Mouse (Mus musculus) olfactory bulb, adult 2 months (tissue): ENCODE data around the gene Tatdn2. TPM values are rescaled to one million over a fixed set of nuclear protein-coding genes. Genes with fewer than 3 reads are reported as not detected.
"Not testable (repeated sequence)": the region's sequence is repeated elsewhere in the genome, so short reads cannot be mapped to it uniquely, and the experiment has no call there.

Experiments
- H3K27ac ChIP-seq: fragments of 200-500 bp; 2 replicates; pipeline ENCODE4 v1.5.1; 2012; ENCODE audit warnings: low read depth, low read length; ENCODE audit not compliant: insufficient read depth
- H3K4me1 ChIP-seq: fragments of 200-500 bp; 2 replicates; pipeline ENCODE4 v1.6.1; 2012; ENCODE audit warnings: low read length; ENCODE audit not compliant: control insufficient read depth, insufficient read depth
- H3K4me3 ChIP-seq: fragments of 200-500 bp; 2 replicates; pipeline ENCODE4 v1.5.1; 2012; ENCODE audit warnings: mild to moderate bottlenecking, low read depth, low read length, moderate library complexity; ENCODE audit not compliant: insufficient read depth
- CTCF ChIP-seq: fragments of 200-500 bp; IDR thresholded peaks from 2 replicates; pipeline ENCODE4 v1.5.1; 2012; ENCODE audit warnings: low read depth, mild to moderate bottlenecking, low read length, moderate library complexity; ENCODE audit not compliant: insufficient read depth
- POLR2A ChIP-seq: fragments of 200-500 bp; IDR thresholded peaks from 2 replicates; pipeline ENCODE4 v1.6.1; 2012; ENCODE audit warnings: mild to moderate bottlenecking, low read depth, low read length, moderate library complexity; ENCODE audit not compliant: insufficient read depth
- WGBS: fragments of 180-500 bp; shearing (Covaris S2); methylation state at CpG from one replicate; pipeline ENCODE4 v1.1.7; 2018; 5-methylcytosine and 5-hydroxymethylcytosine counted together
- polyA plus RNA-seq: library from polyadenylated mRNA; stranded (reverse); fragments of >200 nt; gene quantifications from 2 replicates; pipeline ENCODE4 v1.2.4, GENCODE M21; 2012; ENCODE audit warnings: low replicate concordance; ENCODE audit not compliant: missing spikeins, insufficient read depth, insufficient read length

Gene Tatdn2
- polyA plus RNA-seq, 1 experiment = not detected

GRCm38 (mm10) chr6:113668287-113669154 is 28.3 kb upstream of the Tatdn2 start:
- Histone ChIP-seq H3K27ac (peak overlapping the region; percentile 55; the same call in 1 of the 2 replicates), H3K4me1 (peaks cover 11% of the 10 kb centered on the region; the same call in 1 of the 2 replicates), H3K4me3 (no peak overlapping the region)
- WGBS = 51% methylated on average over 15 of the region's 15 CpGs
- TF ChIP-seq POLR2A (no peak), CTCF (no peak)

- TF ChIP-seq POLR2A (no peak), CTCF (no peak)
- H3K4me3 ChIP-seq = no peak overlapping the region
- H3K27ac ChIP-seq = no peak overlapping the region
- 88% methylated on average over 7 of the region's 7 CpGs for WGBS
- H3K4me1 ChIP-seq = peaks cover 11% of the 10 kb centered on the region; the same call in 1 of the 2 replicates
Measured at GRCm38 (mm10) chr6:113669821-113670220, 27.0 kb upstream of the Tatdn2 start.

GRCm38 (mm10) chr6:113672029-113672428 is 24.8 kb upstream of the Tatdn2 start:
- WGBS = 89% methylated on average over 1 of the region's 1 CpGs
- H3K4me3 ChIP-seq, H3K27ac ChIP-seq: not testable (repeated sequence)
- peaks cover 13% of the 10 kb centered on the region for H3K4me1 ChIP-seq

- WGBS = 85% methylated on average over 6 of the region's 6 CpGs
Measured at GRCm38 (mm10) chr6:113672989-113673388, 23.9 kb upstream of the Tatdn2 start.

GRCm38 (mm10) chr6:113675234-113675633 is 21.6 kb upstream of the Tatdn2 start:
- TF ChIP-seq POLR2A = no peak
- Histone ChIP-seq H3K4me1 (peaks cover 10% of the 10 kb centered on the region), H3K4me3 (no peak overlapping the region), H3K27ac (no peak overlapping the region)
- 84% methylated on average over 4 of the region's 4 CpGs for WGBS

More at GRCm38 (mm10) chr6:113672989-113673388, 23.9 kb upstream of the Tatdn2 start:
- peaks cover 21% of the 10 kb centered on the region for H3K4me1 ChIP-seq
- no peak for TF ChIP-seq CTCF
- TF ChIP-seq POLR2A = no peak
- no peak overlapping the region for H3K27ac ChIP-seq
- no peak overlapping the region for H3K4me3 ChIP-seq

GRCm38 (mm10) chr6:113675991-113676390 is 20.9 kb upstream of the Tatdn2 start:
- 96% methylated on average over 9 of the region's 9 CpGs for WGBS
- TF ChIP-seq POLR2A = no peak
- no peak for TF ChIP-seq CTCF
- no peak overlapping the region for H3K27ac ChIP-seq
- no peak overlapping the region for H3K4me3 ChIP-seq
- H3K4me1 ChIP-seq = peaks cover 10% of the 10 kb centered on the region

- Histone ChIP-seq H3K4me3 (no peak overlapping the region), H3K27ac (no peak overlapping the region; the same call in 1 of the 2 replicates), H3K4me1 (peaks cover 10% of the 10 kb centered on the region)
- TF ChIP-seq POLR2A (no peak), CTCF (no peak)
- WGBS = 51% methylated on average over 14 of the region's 14 CpGs
Measured at GRCm38 (mm10) chr6:113677070-113677734, 19.6 kb upstream of the Tatdn2 start.

- no peak overlapping the region for H3K27ac ChIP-seq
- no peak overlapping the region for H3K4me3 ChIP-seq
- peaks cover 10% of the 10 kb centered on the region for H3K4me1 ChIP-seq
- WGBS = 71% methylated on average over 14 of the region's 14 CpGs
- TF ChIP-seq POLR2A = no peak
- TF ChIP-seq CTCF = no peak
Measured at GRCm38 (mm10) chr6:113678246-113679012, 18.4 kb upstream of the Tatdn2 start.

- H3K4me1 ChIP-seq = peaks cover 10% of the 10 kb centered on the region
- WGBS = 87% methylated on average over 9 of the region's 9 CpGs
- TF ChIP-seq CTCF (no peak), POLR2A (no peak)
- H3K27ac ChIP-seq = no peak overlapping the region
- H3K4me3 ChIP-seq = no peak overlapping the region
Measured at GRCm38 (mm10) chr6:113679993-113680566, 16.8 kb upstream of the Tatdn2 start.
